Mouse (Mus musculus) CD8-positive naive resting alpha-beta T cell, adult 2 months (primary cell): ENCODE data around the gene Ptk6.
"Not testable (repeated sequence)": the region's sequence is repeated elsewhere in the genome, so short reads cannot be mapped to it uniquely, and the experiment has no call there.

Source experiments
- DNase-seq, 2 experiments: peaks; one replicate each; pipeline ENCODE4 v3.0.0; 2022; ENCODE audit warnings: low read depth in 2 of 2, low spot score in 2 of 2

The Ptk6 gene

GRCm38 (mm10) chr2:181219538-181220216 lies 17.1 kb upstream of the Ptk6 start, which contains the start of gene Fndc11:
Gene Fndc11 (plus strand): TSS chr2:181220013.
- DNase-seq, result peak; percentile 89 to 90

GRCm38 (mm10) chr2:181218881-181219485 lies 16.4 kb upstream of the Ptk6 start:
- DNase-seq, result no peak

GRCm38 (mm10) chr2:181216037-181216436 lies 13.4 kb upstream of the Ptk6 start:
- no peak for DNase-seq

GRCm38 (mm10) chr2:181213021-181213445 lies 10.4 kb upstream of the Ptk6 start, which contains the start of gene Srms:
Gene Srms (minus strand): TSS chr2:181213185.
- peak; percentile 25 to 34 for DNase-seq

DNA sequence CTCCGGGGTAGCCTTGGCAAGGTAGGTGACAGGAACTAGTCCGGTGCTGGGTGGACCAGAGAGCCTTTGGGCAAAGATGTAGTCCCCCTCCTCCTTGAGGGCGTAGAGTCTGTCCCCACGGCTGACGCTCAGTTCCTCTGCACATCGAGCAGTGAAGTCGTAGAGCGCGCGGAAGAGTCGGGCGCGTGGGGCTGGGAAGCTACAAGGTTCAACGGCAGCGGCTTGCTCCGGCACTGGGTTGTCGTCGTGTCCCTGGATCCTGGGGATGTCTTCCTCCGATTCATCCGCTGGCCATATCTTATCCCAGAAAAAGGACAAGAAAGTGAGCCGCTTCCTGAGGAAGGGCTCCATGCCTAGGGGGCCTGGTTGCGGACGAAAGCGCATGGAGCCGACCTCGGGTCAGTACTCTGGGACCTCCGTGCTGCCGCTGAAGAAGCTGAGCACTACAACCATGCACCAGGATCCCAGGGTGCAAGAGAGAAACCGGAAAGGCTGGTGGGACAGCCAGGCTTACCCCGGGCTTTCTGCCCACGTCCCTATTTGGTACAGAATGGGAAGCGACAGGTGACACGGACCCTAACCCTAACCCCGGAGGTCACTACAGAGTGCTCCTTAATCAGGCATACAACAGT lies 9.9 kb upstream of the Ptk6 start:
- DNase-seq, result peak in 1 of 2 experiments; percentile 15

DNA sequence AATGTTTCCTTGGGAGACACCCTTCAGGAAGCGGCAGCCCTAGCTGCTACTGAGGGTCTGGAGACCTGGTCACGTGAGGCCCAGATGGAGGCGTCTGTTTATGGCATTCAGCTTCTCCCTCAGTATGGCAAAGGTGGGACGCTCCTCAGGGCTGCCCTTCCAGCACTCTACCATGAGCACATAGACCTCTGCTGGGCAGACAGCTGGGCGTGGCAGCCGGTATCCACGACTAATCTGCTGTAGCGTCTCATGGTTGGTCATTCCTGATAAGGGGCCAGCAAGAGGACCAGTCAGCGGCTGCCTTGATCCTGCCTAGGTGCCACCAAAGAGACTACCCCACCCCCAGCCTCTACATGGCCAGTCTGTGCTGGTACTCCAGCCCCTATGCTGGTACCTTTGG lies 3.5 kb upstream of the Ptk6 start:
- DNase-seq, result no peak

DNA sequence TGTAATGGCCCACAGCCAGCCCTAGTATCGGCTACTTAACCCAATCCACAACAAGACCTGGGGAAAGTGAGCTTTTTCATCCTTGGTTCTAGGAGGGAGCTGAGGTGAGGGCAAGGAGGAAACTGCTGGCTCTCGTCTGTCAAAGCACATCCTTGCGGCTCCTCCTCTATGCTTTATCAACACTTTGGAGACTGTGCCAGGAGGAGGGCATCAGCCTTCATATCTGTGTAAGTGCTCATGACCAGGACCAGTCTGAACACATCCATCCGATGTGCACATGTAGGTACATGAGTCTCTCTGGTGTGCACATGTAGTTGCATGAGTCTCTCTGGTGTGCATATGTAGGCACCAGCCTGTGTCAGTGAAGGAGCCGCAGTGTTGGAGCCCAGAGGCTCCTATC lies 3.1 kb upstream of the Ptk6 start:
- no peak for DNase-seq

GRCm38 (mm10) chr2:181202886-181203285 lies 297 bp upstream of the Ptk6 start:
- no peak for DNase-seq

GRCm38 (mm10) chr2:181201606-181202005 lies 983 bp downstream of the Ptk6 start:
- DNase-seq, result no peak

DNA sequence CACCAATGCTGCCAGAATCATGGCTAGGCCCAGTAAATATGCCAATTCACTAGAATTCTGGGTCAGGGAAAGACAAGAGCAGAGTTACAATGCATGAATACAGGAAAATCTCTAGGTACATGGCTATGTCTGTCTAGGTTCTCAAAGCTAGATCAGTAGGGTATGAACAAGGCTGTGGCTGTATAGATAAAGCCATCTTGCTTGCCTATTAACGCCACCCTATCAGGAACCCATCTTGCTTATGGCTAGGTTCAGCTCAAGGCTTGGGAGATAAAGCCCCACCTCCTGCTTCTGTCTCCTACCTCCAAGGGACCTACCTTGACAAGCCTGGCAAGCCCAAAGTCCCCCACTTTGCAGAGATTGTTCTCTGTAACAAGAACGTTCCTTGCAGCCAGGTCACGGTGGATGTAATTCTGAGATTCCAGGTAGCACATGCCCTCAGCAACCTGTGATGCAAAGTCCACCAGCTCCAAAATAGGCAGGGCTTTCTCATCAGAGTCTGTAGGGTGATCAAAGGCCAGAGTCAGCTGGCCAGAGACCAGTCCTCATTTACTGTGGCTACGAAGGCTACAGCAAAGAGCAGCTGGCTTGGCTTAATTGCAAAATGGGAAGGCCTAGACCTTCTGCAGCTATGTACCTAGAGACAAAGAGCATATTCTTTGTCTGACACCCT lies 5.8 kb downstream of the Ptk6 start:
- DNase-seq, result no peak

- DNase-seq, result no peak
Observed at GRCm38 (mm10) chr2:181193044-181193443, 9.5 kb downstream of the Ptk6 start.

- no peak for DNase-seq
Observed at GRCm38 (mm10) chr2:181191936-181192335, 10.7 kb downstream of the Ptk6 start.

DNA sequence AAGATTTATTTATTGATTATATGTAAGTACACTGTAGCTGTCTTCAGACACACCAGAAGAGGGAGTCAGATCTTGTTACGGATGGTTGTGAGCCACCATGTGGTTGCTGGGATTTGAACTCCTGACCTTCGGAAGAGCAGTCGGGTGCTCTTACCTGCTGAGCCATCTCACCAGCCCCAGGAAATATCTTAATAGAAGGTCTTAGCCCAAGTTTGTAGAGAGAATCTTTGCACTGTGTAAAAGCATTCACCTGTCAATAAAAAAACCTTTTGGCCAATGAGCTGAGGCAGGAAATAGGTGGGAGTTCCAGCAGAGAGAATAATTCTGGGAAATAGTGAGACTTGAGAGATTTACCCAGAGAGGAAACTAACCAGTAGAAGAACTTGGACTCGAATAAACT lies 11.2 kb downstream of the Ptk6 start:
- not testable (repeated sequence) for DNase-seq

- no peak for DNase-seq
Observed at GRCm38 (mm10) chr2:181189321-181189720, 13.3 kb downstream of the Ptk6 start.

DNA sequence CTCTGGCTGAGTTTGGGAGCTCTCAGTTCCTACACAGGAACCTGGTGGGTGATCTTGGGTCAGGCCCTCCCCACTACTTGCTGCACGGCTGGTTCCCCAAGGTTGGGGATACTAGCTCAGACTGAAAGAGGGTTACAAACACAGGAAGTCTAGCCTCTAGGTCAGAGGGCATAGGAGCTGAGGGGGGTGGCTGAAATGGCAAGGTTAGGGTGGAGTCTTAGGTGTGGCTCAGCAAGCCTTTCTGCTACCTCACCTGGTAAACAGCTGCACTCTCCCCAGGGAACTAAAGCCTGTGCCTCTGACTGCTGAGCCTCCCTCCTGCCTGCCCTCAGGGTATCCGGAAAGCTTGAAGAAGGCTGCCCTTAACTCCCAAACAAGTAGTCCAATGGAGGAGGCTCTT lies 13.9 kb downstream of the Ptk6 start:
- DNase-seq, result peak; percentile 3 to 4

DNA sequence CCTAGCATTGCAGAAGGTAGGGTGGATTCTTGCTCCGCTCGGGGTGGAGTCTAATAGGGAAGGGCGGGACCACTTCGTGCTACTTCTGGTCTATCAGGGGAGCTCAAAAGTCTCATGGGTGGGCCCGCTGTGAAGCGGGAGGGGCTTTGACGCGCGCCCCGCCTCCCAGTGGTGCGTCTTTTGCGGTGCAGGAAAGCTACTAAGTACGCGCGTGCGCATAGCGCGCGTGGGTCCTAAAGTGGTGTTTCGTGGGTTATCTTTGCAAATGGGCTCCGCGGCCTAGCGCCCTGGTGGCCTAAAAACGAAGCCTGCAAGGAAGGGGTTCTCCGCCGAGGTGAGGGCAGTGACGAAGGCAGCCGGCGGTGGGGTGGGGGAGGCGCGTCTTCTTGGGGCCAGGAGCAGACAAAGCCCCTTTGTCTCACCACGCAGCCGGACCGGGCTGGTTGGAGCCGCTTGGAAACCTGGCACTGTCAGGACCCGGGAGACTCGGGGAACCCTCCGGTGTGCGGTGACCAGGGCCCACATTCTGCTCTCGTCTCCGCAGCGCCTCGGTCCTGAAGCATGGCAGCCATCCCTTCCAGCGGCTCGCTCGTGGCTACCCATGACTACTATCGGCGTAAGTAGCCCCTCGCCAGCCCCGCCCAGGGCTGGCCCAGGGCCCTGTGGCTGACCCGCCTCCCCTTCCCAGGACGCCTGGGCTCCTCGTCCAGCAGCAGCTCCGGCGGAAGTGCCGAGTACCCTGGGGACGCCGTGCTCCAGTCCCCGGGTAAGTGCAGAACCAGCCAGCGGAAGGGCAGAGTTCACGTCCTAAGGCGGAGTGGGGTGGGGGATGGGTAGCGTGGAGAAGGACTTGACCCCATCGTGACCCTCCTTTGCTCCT lies 15.2 kb downstream of the Ptk6 start, which contains the start of gene Ppdpf:
Gene Ppdpf, plus strand, starts transcription at position 127 of the 880 bp plus-strand sequence.
- DNase-seq, result peak; percentile 96 to 97

GRCm38 (mm10) chr2:181186635-181187034 lies 16.0 kb downstream of the Ptk6 start:
- peak; percentile 80 to 88 for DNase-seq

GRCm38 (mm10) chr2:181180898-181181297 lies 21.7 kb downstream of the Ptk6 start:
- DNase-seq, result no peak

GRCm38 (mm10) chr2:181178471-181178870 lies 24.1 kb downstream of the Ptk6 start:
- DNase-seq, result no peak

DNA sequence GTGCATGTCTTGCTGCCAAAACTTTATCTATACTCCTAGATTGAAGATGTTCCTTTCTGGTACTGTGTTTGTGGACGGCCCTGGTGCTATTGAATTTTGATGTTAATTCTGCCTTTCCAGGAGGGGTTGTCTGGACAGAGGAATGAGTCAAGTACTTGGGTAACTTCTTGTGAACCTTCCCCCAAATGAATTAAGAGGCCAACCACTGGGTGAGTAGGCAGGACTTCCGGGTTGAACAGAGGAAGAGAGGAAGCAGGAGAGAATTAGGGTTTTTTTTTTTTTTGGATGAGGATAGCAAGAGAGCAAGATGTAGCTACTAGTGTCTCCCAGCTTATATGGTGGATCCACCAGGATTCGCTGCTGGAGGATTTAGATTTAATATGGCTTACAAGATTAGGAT lies 24.6 kb downstream of the Ptk6 start:
- DNase-seq, result no peak

- DNase-seq, result no peak
Observed at GRCm38 (mm10) chr2:181174646-181175045, 27.9 kb downstream of the Ptk6 start.
